ENCODE assay signal across 29 mouse cellular contexts in genomic region chr1:132063096-132063495, GRCm38 (mm10). TPM values are rescaled to one million over a fixed set of nuclear protein-coding genes. Genes with fewer than 3 reads are reported as not detected.
DNase-seq lines count a peak whose midpoint lies in the region; ATAC-seq and TF ChIP-seq lines count a peak whose summit lies in the region.
"Had no signal": no experiment of that assay in that cellular context is flagged by ENCODE, and none has a peak within 500 bp of the region (broad histone marks: within the 10 kb centered on the region; RNA-seq: fewer than 3 reads in every experiment).

No protein-coding gene starts in this region.

- ATAC-seq in kidney, embryonic 14.5 days (ENCODE audit: low FRiP score, low TSS enrichment), result no peak
- ATAC-seq: forebrain, embryonic 13.5 days; forebrain, embryonic 16.5 days; hindbrain, postnatal 0 days; inflammation-experienced regulatory T-cells, adult 6 months; Patski had no signal

- no peaks in the 10 kb centered on the region for H3K9me3 ChIP-seq in kidney, embryonic 14.5 days (ENCODE audit: control insufficient read depth, low read length)
- H3K9me3 ChIP-seq: embryonic facial prominence, embryonic 10.5 days; embryonic facial prominence, embryonic 13.5 days; forebrain, embryonic 10.5 days; forebrain, embryonic 13.5 days; G1E; heart, embryonic 10.5 days; heart, embryonic 13.5 days had no signal

- TF ChIP-seq POLR2A in kidney, adult 2 months (IDR thresholded peaks at IDR 0.05; ENCODE audit: low read depth, low read length), result no peak

- H3K36me3 ChIP-seq in kidney, adult 2 months (ENCODE audit: control insufficient read depth, insufficient read depth, low read length), result no peaks in the 10 kb centered on the region
- H3K36me3 ChIP-seq in kidney, embryonic 14.5 days (ENCODE audit: control insufficient read depth, insufficient read depth, low read length), result no peaks in the 10 kb centered on the region
- H3K36me3 ChIP-seq: embryonic facial prominence, embryonic 10.5 days; embryonic facial prominence, embryonic 13.5 days; forebrain, embryonic 10.5 days; G1E; heart, embryonic 10.5 days; heart, embryonic 13.5 days had no signal

- peak overlapping the region; percentile 79 for H3K27ac ChIP-seq in kidney, adult 2 months (ENCODE audit: insufficient read depth, low read depth, low read length)
- H3K27ac ChIP-seq in kidney, embryonic 14.5 days (ENCODE audit: low read depth, low read length), result no peak overlapping the region
- H3K27ac ChIP-seq: embryonic facial prominence, embryonic 10.5 days; embryonic facial prominence, embryonic 13.5 days; forebrain, embryonic 10.5 days; forebrain, embryonic 13.5 days; heart, adult 2 months; heart, embryonic 10.5 days; heart, embryonic 13.5 days; hindbrain, embryonic 14.5 days; hindbrain, postnatal 0 days had no signal

- no peak for TF ChIP-seq CTCF in kidney, adult 2 months (conservative IDR thresholded peaks at IDR 0.05; ENCODE audit: insufficient read depth, insufficient read length, low read depth, low read length)

- WGBS in kidney, adult 2 months, result 69% methylated on average over 4 of the region's 4 CpGs
- WGBS in kidney, embryonic 14.5 days, result 54% methylated on average over 4 of the region's 4 CpGs

- H3K4me1 ChIP-seq in kidney, adult 2 months (ENCODE audit: control insufficient read depth, insufficient read depth, low read length), result peaks cover 7% of the 10 kb centered on the region; the same call in 1 of the 2 replicates
- H3K4me1 ChIP-seq in kidney, embryonic 14.5 days (ENCODE audit: control insufficient read depth, insufficient read depth, low read length), result peaks cover 12% of the 10 kb centered on the region; the same call in 1 of the 2 replicates

- DNase-seq in kidney, adult 2 months, result no peak
- DNase-seq in 416B (ENCODE audit: low read depth), result peak; percentile 20
- DNase-seq in adrenal gland, adult 8-10 months, result peak; percentile 53
- DNase-seq in adrenal gland, postnatal 36 days, result peak; percentile 47 to 75
- DNase-seq in liver, result no peak
- DNase-seq: cerebellum, adult 11-12 months; cerebellum, adult 8-10 months; cerebellum, postnatal 10 days; cerebellum, postnatal 36 days; embryo, embryonic 11 days; gastrocnemius, postnatal 10 days; gastrocnemius, postnatal 36 days; heart, adult 2 months; heart, postnatal 14 days; heart, postnatal 4 days had no signal

- H3K9ac ChIP-seq in kidney, embryonic 14.5 days (ENCODE audit: low read depth, low read length), result no peak overlapping the region
- H3K9ac ChIP-seq: embryonic facial prominence, embryonic 13.5 days; forebrain, embryonic 13.5 days; heart, embryonic 13.5 days; hindbrain, embryonic 14.5 days had no signal

- no peak overlapping the region for H3K4me2 ChIP-seq in kidney, embryonic 14.5 days (replicated peaks; ENCODE audit: low read depth, low read length)
- H3K4me2 ChIP-seq: embryonic facial prominence, embryonic 13.5 days; forebrain, embryonic 13.5 days; heart, embryonic 13.5 days; hindbrain, embryonic 14.5 days had no signal

- H3K4me3 ChIP-seq in kidney, adult 2 months (ENCODE audit: insufficient read depth, low read depth, low read length), result no peak overlapping the region
- no peak overlapping the region for H3K4me3 ChIP-seq in kidney, embryonic 14.5 days (ENCODE audit: low read length)
- H3K4me3 ChIP-seq: embryonic facial prominence, embryonic 10.5 days; embryonic facial prominence, embryonic 13.5 days; erythroblast, embryonic 14.5 days; forebrain, embryonic 10.5 days; forebrain, embryonic 13.5 days; heart, adult 2 months; heart, embryonic 10.5 days; heart, embryonic 13.5 days had no signal

- no peaks in the 10 kb centered on the region for H3K27me3 ChIP-seq in kidney, adult 2 months (replicated peaks; ENCODE audit: control insufficient read depth, insufficient read depth, low read length)
- H3K27me3 ChIP-seq in kidney, embryonic 14.5 days (ENCODE audit: control insufficient read depth, insufficient read depth, low read length), result peaks cover 23% of the 10 kb centered on the region

RNA-seq across cellular contexts. Expression of gene Mfsd4a, which starts 4.8 kb away (rescaled TPM):
- polyA plus RNA-seq in kidney, adult 2 months (2012; rRNA removed), result 64.1 and 84.5 TPM in 2 replicates
- 5.4 and 19.7 TPM in 2 replicates for polyA plus RNA-seq in kidney, embryonic 14.5 days (2014; fragmentation: Nextera tagmentation; extraction: Ambion mirVana)
- total RNA-seq in adrenal gland, adult 8-10 months (2022), result 10 to 100 TPM; 29.5 to 40.9 (median 32.2) TPM
- total RNA-seq in adrenal gland, postnatal 36 days (2021), result 10 to 100 TPM; 10.1 to 30.4 TPM
- polyA plus RNA-seq: erythroblast, embryonic 14.5 days; G1E had no signal

RNA-seq across cellular contexts. Expression of gene Elk4, which starts 55.7 kb away (rescaled TPM):
- 18.4 and 27.8 TPM in 2 replicates for polyA plus RNA-seq in kidney, adult 2 months (2012; rRNA removed)
- polyA plus RNA-seq in kidney, embryonic 14.5 days (2014; fragmentation: Nextera tagmentation; extraction: Ambion mirVana), result 35.4 and 37.3 TPM in 2 replicates
- total RNA-seq in adrenal gland, adult 8-10 months (2022), result 100 to 1,000 TPM in 3 of 4 experiments, 10 to 100 TPM in 1; 91.7 to 118 (median 106) TPM
- total RNA-seq in adrenal gland, postnatal 36 days (2021), result 100 to 1,000 TPM; 103 to 108 TPM

Comparison
In these comparisons a context has a peak if more than half of its experiments do, and no peak if none do; other contexts are left out.
1. DNase-seq: peak in 416B (single experiment), adrenal gland, adult 8-10 months (single experiment) and adrenal gland, postnatal 36 days (2 of 2); none in kidney, adult 2 months (single experiment) and liver (single experiment).